Mouse (Mus musculus) midbrain, embryonic 10.5 days (tissue): ENCODE results near the gene Gm19684. TPM values are rescaled to one million over a fixed set of nuclear protein-coding genes. Genes with fewer than 3 reads are reported as not detected.
"Not testable (repeated sequence)": the region's sequence is repeated elsewhere in the genome, so short reads cannot be mapped to it uniquely, and the experiment has no call there.

ENCODE experiments used
- DNase-seq: peaks from one replicate; pipeline ENCODE4 v3.0.0-alpha.2; 2017; ENCODE audit warnings: low spot score
- H3K27ac ChIP-seq: fragments of 300-500 bp; sonication (generic); replicated peaks from 2 replicates; pipeline ENCODE4 v1.5.1; 2016; ENCODE audit warnings: mild to moderate bottlenecking
- H3K27me3 ChIP-seq: fragments of 300-500 bp; sonication (generic); 2 replicates; pipeline ENCODE4 v1.6.1; 2016; ENCODE audit warnings: low read depth, mild to moderate bottlenecking; ENCODE audit not compliant: poor library complexity, severe bottlenecking
- H3K36me3 ChIP-seq: fragments of 300-500 bp; sonication (generic); 2 replicates; pipeline ENCODE4 v1.6.1; 2016; ENCODE audit warnings: mild to moderate bottlenecking, moderate library complexity
- H3K4me1 ChIP-seq: fragments of 300-500 bp; sonication (generic); 2 replicates; pipeline ENCODE4 v1.6.1; 2016
- H3K4me3 ChIP-seq: fragments of 300-500 bp; sonication (generic); 2 replicates; pipeline ENCODE4 v1.5.1; 2016; ENCODE audit warnings: mild to moderate bottlenecking, moderate library complexity
- H3K9me3 ChIP-seq: fragments of 300-500 bp; sonication (generic); replicated peaks from 2 replicates; pipeline ENCODE4 v1.6.1; 2016; ENCODE audit warnings: mild to moderate bottlenecking
- WGBS: fragments of 180-500 bp; shearing (Covaris S2); methylation state at CpG from one replicate; pipeline ENCODE4 v1.1.7; 2016; 5-methylcytosine and 5-hydroxymethylcytosine counted together
- polyA plus RNA-seq: library from polyadenylated mRNA; unstranded; fragments of >200 nt; fragmentation: Nextera tagmentation; extraction: Ambion mirVana; gene quantifications from 2 replicates; pipeline ENCODE4 v1.2.1, GENCODE M21; 2016

The Gm19684 gene
- polyA plus RNA-seq, 1 experiment from 2014 or later: not detected

- H3K9me3 ChIP-seq: peaks cover 4% of the 10 kb centered on the region; the same call in 1 of the 2 replicates
- no peaks in the 10 kb centered on the region for H3K36me3 ChIP-seq
- peaks cover 10% of the 10 kb centered on the region for H3K4me1 ChIP-seq
- peaks cover 81% of the 10 kb centered on the region for H3K27me3 ChIP-seq
- peak within 1 kb of the TSS; percentile 37 for H3K4me3 ChIP-seq
- DNase-seq: peak; percentile 30
- WGBS: 1% methylated on average over 63 of the region's 63 CpGs
- H3K27ac ChIP-seq: no peak within 1 kb of the TSS
These were observed 46.7 kb downstream of the Gm19684 start, which contains the start of gene Gm8909 for GRCm38 (mm10) chr17:36168039-36168652. Gene Gm8909 (minus strand): TSS chr17:36168537.

GRCm38 (mm10) chr17:36169094-36169493, 47.6 kb downstream of the Gm19684 start:
- not testable (repeated sequence) for DNase-seq, H3K9me3 ChIP-seq, H3K4me3 ChIP-seq, H3K36me3 ChIP-seq, H3K4me1 ChIP-seq, H3K27ac ChIP-seq
- WGBS: 38% methylated on average over 1 of the region's 1 CpGs
- H3K27me3 ChIP-seq: peaks cover 71% of the 10 kb centered on the region

GRCm38 (mm10) chr17:36169753-36170152, 48.3 kb downstream of the Gm19684 start:
- DNase-seq: no peak
- no peak overlapping the region for H3K27ac ChIP-seq
- peaks cover 4% of the 10 kb centered on the region; the same call in 1 of the 2 replicates for H3K9me3 ChIP-seq
- H3K4me1 ChIP-seq: peaks cover 10% of the 10 kb centered on the region
- no peak overlapping the region for H3K4me3 ChIP-seq
- no peaks in the 10 kb centered on the region for H3K36me3 ChIP-seq
- peaks cover 65% of the 10 kb centered on the region for H3K27me3 ChIP-seq

GRCm38 (mm10) chr17:36170287-36170814, 48.9 kb downstream of the Gm19684 start:
- Histone ChIP-seq H3K27ac (no peak overlapping the region), H3K9me3 (peaks cover 4% of the 10 kb centered on the region; the same call in 1 of the 2 replicates), H3K4me3 (no peak overlapping the region), H3K27me3 (peaks cover 59% of the 10 kb centered on the region), H3K36me3 (no peaks in the 10 kb centered on the region), H3K4me1 (peaks cover 10% of the 10 kb centered on the region)
- no peak for DNase-seq
- WGBS: 58% methylated on average over 1 of the region's 1 CpGs

GRCm38 (mm10) chr17:36176132-36176531, 54.7 kb downstream of the Gm19684 start:
- no CpG with 5 or more reads among the region's 2 CpGs for WGBS
- H3K27ac ChIP-seq, H3K4me1 ChIP-seq, DNase-seq, H3K36me3 ChIP-seq, H3K9me3 ChIP-seq, H3K4me3 ChIP-seq: not testable (repeated sequence)
- peaks cover 38% of the 10 kb centered on the region for H3K27me3 ChIP-seq

- peak overlapping the region; percentile 51 for H3K4me3 ChIP-seq
- H3K9me3 ChIP-seq, H3K36me3 ChIP-seq, H3K4me1 ChIP-seq: not testable (repeated sequence)
- 0% methylated on average over 40 of the region's 40 CpGs for whole genome bisulfite sequencing
- 0 out of 2 replicates have a peak overlapping the region, but pooled peaks have one; percentile 20 for H3K27ac ChIP-seq
- H3K27me3 ChIP-seq: peaks cover 59% of the 10 kb centered on the region
- DNase-seq: peak; percentile 64
These were observed 57.5 kb downstream of the Gm19684 start for GRCm38 (mm10) chr17:36178938-36179337.

Other genes starting within 250 kb of the Gm19684 start
- gene Dhx16, start 241.9 kb upstream of the Gm19684 start, polyA plus RNA-seq: 51.6 and 54.3 TPM in 2 replicates
- 29.0 and 29.6 TPM in 2 replicates for gene 2310061I04Rik, start 224.2 kb upstream of the Gm19684 start, polyA plus RNA-seq
- gene Atat1, start 211.6 kb upstream of the Gm19684 start, polyA plus RNA-seq: 124 and 178 TPM in 2 replicates
- gene Mrps18b, start 205.3 kb upstream of the Gm19684 start, polyA plus RNA-seq: 72.2 and 92.6 TPM in 2 replicates
- gene Ppp1r10, start 205.2 kb upstream of the Gm19684 start, polyA plus RNA-seq: 58.8 and 63.3 TPM in 2 replicates
- gene Abcf1, start 151.9 kb upstream of the Gm19684 start, polyA plus RNA-seq: 117 and 121 TPM in 2 replicates
- gene Gnl1, start 141.8 kb upstream of the Gm19684 start, polyA plus RNA-seq: 56.3 and 59.7 TPM in 2 replicates
- 45.3 and 50.1 TPM in 2 replicates for gene Prr3, start 141.4 kb upstream of the Gm19684 start, polyA plus RNA-seq
- gene H2-T24, start 101.1 kb upstream of the Gm19684 start, polyA plus RNA-seq: 4.4 and 5.9 TPM in 2 replicates
- gene H2-T23, start 88.8 kb upstream of the Gm19684 start, polyA plus RNA-seq: 3.5 and 4.9 TPM in 2 replicates
- gene H2-T22, start 78.9 kb upstream of the Gm19684 start, polyA plus RNA-seq: 7.0 and 8.4 TPM in 2 replicates
- gene Gm6034, start 78.7 kb upstream of the Gm19684 start, polyA plus RNA-seq: not detected in 2 replicates
- not detected in 2 replicates for gene Gm11127, start 63.3 kb upstream of the Gm19684 start, polyA plus RNA-seq
- not detected in 2 replicates for gene Gm7030, start 7.7 kb downstream of the Gm19684 start, polyA plus RNA-seq
- gene Gm8909, start 46.9 kb downstream of the Gm19684 start, polyA plus RNA-seq: 0.22 TPM in 1 of 2 replicates, not detected in the other
- gene H2-T3, start 68.6 kb downstream of the Gm19684 start, polyA plus RNA-seq: not detected in 2 replicates
- gene Rpp21, start 136.4 kb downstream of the Gm19684 start, polyA plus RNA-seq: 94.2 and 94.9 TPM in 2 replicates
- 21.2 and 23.2 TPM in 2 replicates for gene Trim39, start 150.6 kb downstream of the Gm19684 start, polyA plus RNA-seq
- 0.16 and 0.17 TPM in 2 replicates for gene H2-M10.2, start 164.8 kb downstream of the Gm19684 start, polyA plus RNA-seq
- not detected in 2 replicates for gene H2-M10.1, start 204.5 kb downstream of the Gm19684 start, polyA plus RNA-seq
- gene H2-M10.3, start 246.7 kb downstream of the Gm19684 start, polyA plus RNA-seq: not detected in 2 replicates